Mouse (Mus musculus): Measurements from ENCODE around the gene Syt1. TPM values are rescaled to one million over a fixed set of nuclear protein-coding genes. Genes with fewer than 3 reads are reported as not detected.

Gene Syt1
- total RNA-seq, 2 experiments from 2014 or later, result 0.24 to 0.43 TPM

- DNase-seq, result no peak
Measured at GRCm38 (mm10) chr10:108884520-108884919, 126.3 kb downstream of the Syt1 start.

GRCm38 (mm10) chr10:108880372-108880771 lies 130.4 kb downstream of the Syt1 start:
- no peak for DNase-seq

DNA sequence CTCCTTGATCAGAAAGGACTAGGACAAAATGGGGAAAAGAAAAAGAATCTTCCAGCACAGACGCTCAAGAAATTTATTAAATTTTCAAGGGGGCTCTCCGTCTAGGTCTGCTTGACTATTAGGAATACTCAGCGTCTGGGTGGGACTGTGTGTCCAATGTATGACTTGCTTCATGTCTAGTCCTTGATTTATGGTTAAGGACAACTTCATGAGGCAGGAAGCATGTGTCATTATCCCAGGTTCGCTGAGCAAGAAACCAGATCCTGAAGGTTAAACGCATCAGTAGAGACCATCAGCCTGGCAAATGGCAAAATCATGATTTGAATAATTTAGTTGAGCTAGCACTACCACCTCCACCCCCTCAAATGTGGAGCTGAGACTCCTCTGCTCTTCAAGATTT lies 135.1 kb downstream of the Syt1 start:
- DNase-seq, result no peak

GRCm38 (mm10) chr10:108874687-108875086 lies 136.1 kb downstream of the Syt1 start:
- DNase-seq, result no peak

GRCm38 (mm10) chr10:108872359-108872758 lies 138.4 kb downstream of the Syt1 start:
- no peak for DNase-seq

DNA sequence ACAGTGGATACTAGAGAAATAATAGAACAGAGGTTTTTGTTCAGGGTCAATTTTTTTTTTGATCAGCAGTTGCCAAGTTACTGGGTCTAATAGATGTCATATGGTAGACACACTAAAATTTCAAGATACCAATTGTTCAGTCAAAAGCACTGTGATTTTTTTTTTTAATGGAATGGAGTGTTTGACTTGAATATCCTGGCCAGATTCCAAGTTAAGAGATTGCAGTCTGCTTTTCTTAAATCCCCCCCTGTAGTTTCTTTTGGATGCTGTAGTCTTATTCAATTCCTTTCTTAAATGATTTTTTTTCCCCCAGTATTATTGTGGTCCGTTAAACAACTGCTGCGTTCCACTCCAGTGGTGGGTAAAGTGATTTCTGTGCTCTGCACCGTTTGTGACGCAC lies 140.2 kb downstream of the Syt1 start:
- DNase-seq, result no peak

GRCm38 (mm10) chr10:108868136-108868535 lies 142.6 kb downstream of the Syt1 start:
- no peak for DNase-seq

DNA sequence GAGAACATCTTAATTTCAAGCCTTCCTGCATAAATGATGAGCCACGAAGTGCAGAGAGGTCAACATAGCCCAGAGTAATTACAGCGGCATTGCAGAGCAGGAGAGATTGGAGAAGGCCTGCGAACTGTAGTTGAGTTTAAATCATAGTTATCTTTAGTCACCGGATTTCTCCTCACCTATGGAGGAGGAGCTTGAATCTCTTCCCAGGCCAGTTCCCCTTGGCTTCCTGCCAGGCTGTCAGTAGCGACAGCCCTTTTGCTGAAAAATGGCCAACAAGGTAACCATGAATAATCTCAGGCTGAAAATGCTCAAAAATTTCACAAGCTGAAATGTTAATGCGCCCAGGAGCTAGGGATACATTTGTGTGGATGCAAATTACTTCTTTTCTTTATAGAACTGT lies 143.6 kb downstream of the Syt1 start:
- DNase-seq, result peak; percentile 46

DNA sequence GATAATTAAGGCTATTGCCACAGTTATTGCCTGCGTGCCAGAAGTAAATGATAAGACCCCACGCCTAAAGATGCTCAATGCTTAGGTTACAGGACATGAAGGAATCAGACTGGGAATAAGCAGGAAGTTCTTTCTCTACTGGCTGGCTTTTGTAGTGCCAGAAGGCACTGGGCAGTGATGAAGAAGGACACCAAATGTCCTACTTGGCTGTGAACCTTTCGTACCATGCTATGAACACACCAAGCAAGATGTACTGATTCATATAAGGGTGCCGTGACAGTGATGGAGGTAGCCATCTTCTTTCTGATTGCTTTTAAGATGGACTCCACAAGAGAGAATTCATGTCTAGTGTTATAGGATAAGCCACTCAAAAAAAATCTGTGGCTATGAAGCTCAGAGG lies 145.2 kb downstream of the Syt1 start:
- DNase-seq, result no peak

GRCm38 (mm10) chr10:108855986-108856385 lies 154.8 kb downstream of the Syt1 start:
- DNase-seq, result no peak

- DNase-seq, result no peak
Measured at GRCm38 (mm10) chr10:108852757-108853156, 158.0 kb downstream of the Syt1 start.

- no peak for DNase-seq
Measured at GRCm38 (mm10) chr10:108837434-108837833, 173.3 kb downstream of the Syt1 start.

DNA sequence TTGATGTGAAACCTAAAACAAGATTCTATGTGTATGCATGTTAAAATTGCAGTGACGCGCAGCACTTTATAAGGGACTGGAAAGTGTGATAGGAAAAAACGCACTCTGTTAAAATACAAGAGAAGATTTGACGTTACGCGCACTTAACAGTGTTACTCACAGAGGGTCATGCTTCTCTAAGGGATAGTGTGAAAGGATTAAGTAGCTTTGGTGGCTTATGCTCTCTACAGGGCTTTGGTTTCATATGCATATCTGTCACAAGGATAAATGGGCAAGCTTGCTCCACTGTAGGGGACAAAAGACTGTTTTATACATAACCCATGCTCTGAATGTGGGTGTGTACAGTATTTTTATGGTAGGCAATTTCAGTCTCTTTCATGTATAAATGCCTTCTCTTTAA lies 178.5 kb downstream of the Syt1 start:
- DNase-seq, result no peak

- no peak for DNase-seq
Measured at GRCm38 (mm10) chr10:108831801-108832200, 179.0 kb downstream of the Syt1 start.

- DNase-seq, result no peak
Measured at GRCm38 (mm10) chr10:108822273-108822672, 188.5 kb downstream of the Syt1 start.

GRCm38 (mm10) chr10:108815339-108815738 lies 195.4 kb downstream of the Syt1 start:
- no peak for DNase-seq

GRCm38 (mm10) chr10:108804380-108804779 lies 206.4 kb downstream of the Syt1 start:
- DNase-seq, result no peak

- no peak for DNase-seq
Measured at GRCm38 (mm10) chr10:108800776-108801175, 210.0 kb downstream of the Syt1 start.

- DNase-seq, result no peak
Measured at GRCm38 (mm10) chr10:108798826-108799225, 212.0 kb downstream of the Syt1 start.

- no peak for DNase-seq
Measured at GRCm38 (mm10) chr10:108782817-108783216, 228.0 kb downstream of the Syt1 start.

GRCm38 (mm10) chr10:108780614-108781013 lies 230.2 kb downstream of the Syt1 start:
- DNase-seq, result no peak

- no peak for DNase-seq
Measured at GRCm38 (mm10) chr10:108776735-108777134, 234.0 kb downstream of the Syt1 start.

DNA sequence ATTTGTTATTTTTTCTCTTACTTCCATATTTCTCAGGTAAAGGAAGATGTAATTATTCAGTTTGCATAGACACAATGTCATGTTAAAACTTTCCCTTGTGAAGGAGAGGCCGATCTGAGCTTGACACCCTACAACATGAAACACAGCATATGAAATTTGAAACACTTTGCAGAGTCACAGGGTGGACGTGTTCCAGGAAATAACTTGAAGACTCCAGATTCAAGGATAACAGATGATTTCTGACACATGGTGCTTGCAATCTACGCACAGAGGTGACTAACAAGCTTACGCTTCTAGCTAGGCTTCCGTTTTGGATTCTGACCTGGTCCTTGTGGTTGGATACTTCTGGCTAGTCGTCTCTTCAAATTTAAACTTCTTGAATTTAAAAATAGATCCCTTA lies 239.7 kb downstream of the Syt1 start:
- no peak for DNase-seq

DNA sequence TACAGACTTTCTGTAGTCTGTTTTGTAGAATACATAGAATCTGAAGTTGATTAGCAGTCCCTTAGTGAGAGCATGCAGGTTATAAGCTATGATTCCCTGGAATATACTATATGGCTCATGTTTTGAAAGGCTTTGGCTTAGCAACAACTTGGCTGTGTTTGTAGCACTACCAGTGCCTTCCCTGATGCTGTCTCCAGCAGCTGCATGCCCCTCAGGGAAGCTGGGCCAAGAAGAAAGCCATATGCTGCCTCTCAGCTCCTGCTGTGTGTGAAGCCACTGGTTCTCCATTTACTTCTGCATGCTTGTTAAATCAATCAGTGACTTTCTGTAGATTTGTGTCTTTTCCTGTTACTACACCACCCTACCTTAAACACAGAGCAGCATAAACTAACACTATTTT lies 245.2 kb downstream of the Syt1 start:
- DNase-seq, result no peak

DNA sequence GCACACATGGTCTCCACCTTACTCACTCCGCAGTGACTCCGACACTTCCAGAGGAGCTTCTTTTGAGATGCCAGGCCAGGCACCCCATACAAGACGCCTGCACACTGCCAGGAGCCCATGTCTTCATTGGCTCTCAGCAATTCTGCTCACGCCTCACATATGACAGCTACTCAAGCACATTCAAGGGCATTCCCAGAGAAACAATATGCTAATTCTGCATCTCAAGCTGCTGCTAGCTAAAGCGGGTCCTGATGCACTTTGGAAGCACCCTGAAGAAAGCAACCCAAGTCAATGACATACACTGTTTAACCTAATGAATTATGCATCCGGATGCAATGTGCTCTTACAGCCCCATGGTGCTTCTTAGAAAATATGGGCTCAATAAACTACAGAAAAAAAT lies 247.1 kb downstream of the Syt1 start:
- no peak for DNase-seq

DNA sequence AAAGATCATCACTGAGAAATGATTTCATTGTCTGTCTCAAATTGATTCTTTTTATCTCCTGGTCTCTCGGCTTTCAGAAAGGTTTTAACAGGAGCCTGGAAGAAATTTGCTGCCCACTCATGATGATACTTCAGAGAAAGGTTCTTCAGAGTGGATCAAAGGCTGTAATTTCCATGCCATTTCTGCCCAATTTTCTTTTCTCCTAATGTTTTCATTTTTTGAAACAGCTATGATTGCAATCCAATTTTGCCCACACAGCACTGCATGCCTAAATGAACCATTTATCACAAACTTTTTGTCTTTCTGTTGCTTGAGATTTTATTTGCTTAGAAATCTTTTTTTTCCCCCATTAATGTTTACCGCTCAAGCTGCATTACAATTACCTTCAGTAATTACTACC lies 257.5 kb downstream of the Syt1 start:
- no peak for DNase-seq
